Mouse (Mus musculus) MEL (cell line): ENCODE measurements around the gene Taf5. TPM values are rescaled to one million over a fixed set of nuclear protein-coding genes. Genes with fewer than 3 reads are reported as not detected.
A peak's percentile ranks its signal among the peaks of the same experiment; 100 is the strongest.

Experiments
- DNase-seq: peaks from one replicate; pipeline ENCODE4 v3.0.0; 2011; ENCODE audit warnings: low read depth, low spot score
- H3K27ac ChIP-seq: 2 replicates; pipeline ENCODE4 v1.5.1; 2012; ENCODE audit warnings: low read depth, mild to moderate bottlenecking, control low read depth, low read length, moderate library complexity; ENCODE audit not compliant: control insufficient read depth
- H3K27me3 ChIP-seq, 2 experiments: fragments of 150-350 bp in 1 of 2; sonication (generic) in 1 of 2; 2 replicates each; pipeline ENCODE4 v1.6.1; 2012; ENCODE audit warnings: low read length in 2 of 2, mild to moderate bottlenecking in 2 of 2, improper control_type of control experiment in 1 of 2, moderate library complexity in 1 of 2; ENCODE audit not compliant: insufficient read depth in 2 of 2, control insufficient read depth in 1 of 2
- H3K36me3 ChIP-seq, 2 experiments: 2 replicates each; pipeline ENCODE4 v1.6.1; 2012 to 2014; ENCODE audit warnings: low read length in 2 of 2, improper control_type of control experiment in 1 of 2, inconsistent platforms in 1 of 2, mild to moderate bottlenecking in 1 of 2; ENCODE audit not compliant: insufficient read depth in 2 of 2, control insufficient read depth in 1 of 2
- H3K4me1 ChIP-seq, 2 experiments: fragments of 150-350 bp in 1 of 2; sonication (generic) in 1 of 2; 2 replicates each; pipeline ENCODE4 v1.6.1; 2012; ENCODE audit warnings: low read length in 2 of 2, improper control_type of control experiment in 1 of 2, mild to moderate bottlenecking in 1 of 2; ENCODE audit not compliant: insufficient read depth in 2 of 2, control insufficient read depth in 1 of 2
- H3K4me3 ChIP-seq, 2 experiments: fragments of 150-350 bp in 1 of 2; sonication (generic) in 1 of 2; 2 replicates each; pipeline ENCODE4 v1.5.1; 2012; ENCODE audit warnings: low read depth in 2 of 2, low read length in 2 of 2, mild to moderate bottlenecking in 2 of 2, moderate library complexity in 2 of 2, control low read depth in 1 of 2, improper control_type of control experiment in 1 of 2; ENCODE audit not compliant: control insufficient read depth in 1 of 2, insufficient read depth in 1 of 2
- H3K79me2 ChIP-seq: 2 replicates; pipeline ENCODE4 v1.6.1; 2012; ENCODE audit warnings: mild to moderate bottlenecking, low read length, moderate library complexity; ENCODE audit not compliant: control insufficient read depth, poor library complexity, insufficient read depth
- H3K9ac ChIP-seq: 2 replicates; pipeline ENCODE4 v1.6.1; 2012; ENCODE audit warnings: low read depth, mild to moderate bottlenecking, control low read depth, low read length, moderate library complexity; ENCODE audit not compliant: control insufficient read depth, poor library complexity, severe bottlenecking
- H3K9me3 ChIP-seq: fragments of 150-350 bp; sonication (generic); replicated peaks from 2 replicates; pipeline ENCODE4 v1.6.1; 2012; ENCODE audit warnings: mild to moderate bottlenecking, low read length, improper control_type of control experiment, moderate library complexity; ENCODE audit not compliant: insufficient read depth
- BHLHE40 ChIP-seq: IDR thresholded peaks from 2 replicates; pipeline ENCODE4 v1.6.1; 2012; ENCODE audit warnings: low read depth, mild to moderate bottlenecking, inconsistent platforms, low read length, improper control_type of control experiment, borderline replicate concordance
- ELF1 ChIP-seq: IDR thresholded peaks from 2 replicates; pipeline ENCODE4 v1.6.1; 2014; ENCODE audit warnings: low read depth, mild to moderate bottlenecking, inconsistent platforms, low read length, improper control_type of control experiment, moderate library complexity
- EP300 ChIP-seq, 2 experiments: IDR thresholded peaks; 2 replicates each; pipeline ENCODE4 v1.6.1; 2011; ENCODE audit warnings: improper control_type of control experiment in 2 of 2, low read length in 2 of 2, low read depth in 1 of 2, mild to moderate bottlenecking in 1 of 2
- ETS1 ChIP-seq: IDR thresholded peaks from 2 replicates; pipeline ENCODE4 v1.6.1; 2012; ENCODE audit warnings: low read depth, mild to moderate bottlenecking, inconsistent platforms, low read length, improper control_type of control experiment, moderate library complexity
- GATA1 ChIP-seq: IDR thresholded peaks from 2 replicates; pipeline ENCODE4 v1.6.1; 2011; ENCODE audit warnings: low read depth, low read length, improper control_type of control experiment
- HCFC1 ChIP-seq: IDR thresholded peaks from 2 replicates; pipeline ENCODE4 v1.6.1; 2012; ENCODE audit warnings: low read depth, mild to moderate bottlenecking, inconsistent platforms, low read length, improper control_type of control experiment, moderate library complexity
- KAT2A ChIP-seq: conservative IDR thresholded peaks from 2 replicates; pipeline ENCODE4 v1.6.1; 2012; ENCODE audit warnings: low read depth, low read length, improper control_type of control experiment, inconsistent platforms
- POLR2AphosphoS2 ChIP-seq: IDR thresholded peaks from 2 replicates; pipeline ENCODE4 v1.6.1; 2011; ENCODE audit warnings: low read length, improper control_type of control experiment
- POLR2AphosphoS5 ChIP-seq: IDR thresholded peaks from 2 replicates; pipeline ENCODE4 v1.6.1; 2012; ENCODE audit warnings: low read depth, borderline replicate concordance, mild to moderate bottlenecking, inconsistent platforms, low read length, moderate library complexity, mixed read lengths
- RCOR1 ChIP-seq: IDR thresholded peaks from 2 replicates; pipeline ENCODE4 v1.6.1; 2012; ENCODE audit warnings: low read depth, mild to moderate bottlenecking, inconsistent platforms, low read length, improper control_type of control experiment
- SIN3A ChIP-seq: IDR thresholded peaks from 2 replicates; pipeline ENCODE4 v1.6.1; 2012; ENCODE audit warnings: low read length, improper control_type of control experiment, inconsistent platforms
- TBP ChIP-seq: IDR thresholded peaks from 2 replicates; pipeline ENCODE4 v1.8.0; 2011; ENCODE audit warnings: low read depth, low read length, improper control_type of control experiment
- UBTF ChIP-seq: IDR thresholded peaks from 2 replicates; pipeline ENCODE4 v1.6.1; 2012; ENCODE audit warnings: low read depth, mild to moderate bottlenecking, inconsistent platforms, low read length, improper control_type of control experiment, moderate library complexity, borderline replicate concordance; ENCODE audit not compliant: insufficient read depth
- USF1 ChIP-seq: IDR thresholded peaks from 2 replicates; pipeline ENCODE4 v1.6.1; 2014; ENCODE audit warnings: low read depth, mild to moderate bottlenecking, inconsistent platforms, low read length, improper control_type of control experiment, moderate library complexity
- ZKSCAN1 ChIP-seq: IDR thresholded peaks from 2 replicates; pipeline ENCODE4 v1.6.1; 2012; ENCODE audit warnings: low read depth, mild to moderate bottlenecking, inconsistent platforms, low read length, improper control_type of control experiment, moderate library complexity
- ZNF384 ChIP-seq: IDR thresholded peaks from 2 replicates; pipeline ENCODE4 v1.6.1; 2012; ENCODE audit warnings: low read depth, mild to moderate bottlenecking, inconsistent platforms, low read length, improper control_type of control experiment
- polyA plus RNA-seq, 2 experiments: library from polyadenylated mRNA; stranded (reverse) in 1 of 2; unstranded in 1 of 2; fragments of >175 nt in 1 of 2; fragments of >200 nt in 1 of 2; gene quantifications; 2 replicates each; pipeline versions ENCODE4 v1.2.1 to v1.2.4; 2012; ENCODE audit warnings: low replicate concordance in 2 of 2, low read depth in 1 of 2; ENCODE audit not compliant: insufficient read length in 2 of 2, insufficient read depth in 1 of 2, missing spikeins in 1 of 2
- total RNA-seq: library from RNA; depleted of rRNA; stranded (reverse); fragments of 300-350 nt; gene quantifications from 2 replicates; pipeline ENCODE4 v1.2.3, GENCODE M21; 2012

Taf5 gene
- total and polyA plus RNA-seq, 3 experiments = 22.8 to 74.3 (median 25.1) TPM

- H3K79me2 ChIP-seq = no peaks in the 10 kb centered on the region
- no peak overlapping the region for H3K27ac ChIP-seq
- TF ChIP-seq KAT2A = no peak
- no peak for TF ChIP-seq POLR2AphosphoS5
- TF ChIP-seq RCOR1 = no peak
- no peak for TF ChIP-seq POLR2AphosphoS2
- TF ChIP-seq TBP = no peak
- no peak for TF ChIP-seq ELF1
- no peak for TF ChIP-seq ETS1
- TF ChIP-seq BHLHE40 = no peak
- no peak for TF ChIP-seq ZNF384
- no peak for TF ChIP-seq USF1
- peaks cover 0 to 7% of the 10 kb centered on the region in 2 experiments; a peak in 2 of 4 replicates for H3K27me3 ChIP-seq
- no peak overlapping the region for H3K4me3 ChIP-seq
- no peak overlapping the region for H3K9ac ChIP-seq
- no peak for DNase-seq
- no peaks in the 10 kb centered on the region for H3K4me1 ChIP-seq
- no peaks in the 10 kb centered on the region for H3K9me3 ChIP-seq
- no peaks in the 10 kb centered on the region for H3K36me3 ChIP-seq
Measured at GRCm38 (mm10) chr19:47019326-47019725, 48.2 kb upstream of the Taf5 start.

GRCm38 (mm10) chr19:47022709-47023108 is 44.8 kb upstream of the Taf5 start:
- Histone ChIP-seq H3K36me3 (no peaks in the 10 kb centered on the region), H3K9ac (no peak overlapping the region), H3K4me3 (no peak overlapping the region), H3K79me2 (no peaks in the 10 kb centered on the region), H3K4me1 (no peaks in the 10 kb centered on the region), H3K27me3 (peaks cover 0 to 4% of the 10 kb centered on the region in 2 experiments; a peak in 2 of 4 replicates), H3K27ac (no peak overlapping the region), H3K9me3 (no peaks in the 10 kb centered on the region)
- TF ChIP-seq SIN3A = no peak
- TF ChIP-seq EP300 (IDR thresholded peaks at IDR 0.05; ENCODE audit: low read depth in 1 of 2, low read length in 2 of 2) = peak; percentile 57
- 0 out of 2 replicates have a peak, but pooled peaks have one; percentile 48 for TF ChIP-seq TBP
- no peak for TF ChIP-seq HCFC1
- 0 out of 2 replicates have a peak, but pooled peaks have one; percentile 15 for TF ChIP-seq GATA1
- no peak for TF ChIP-seq ZKSCAN1
- TF ChIP-seq UBTF = no peak
- peak; percentile 72 for DNase-seq
